Mouse (Mus musculus) gastrocnemius, adult 18-20 months (tissue): ENCODE results near the gene Tuba4a. TPM values are rescaled to one million over a fixed set of nuclear protein-coding genes. Genes with fewer than 3 reads are reported as not detected.
A peak's percentile ranks its signal among the peaks of the same experiment; 100 is the strongest.

Experiments used
- DNase-seq: peaks from one replicate; pipeline ENCODE4 v3.0.0; 2021; ENCODE audit warnings: low spot score
- total RNA-seq, 2 experiments: library from RNA; stranded (reverse); gene quantifications; 2 replicates each; pipeline ENCODE4 v1.2.3; 2021

Tuba4a gene
- total RNA-seq, 2 experiments from 2014 or later = 1,120 to 1,226 TPM

GRCm38 (mm10) chr1:75212542-75212941, 7.1 kb downstream of the Tuba4a start:
- no peak for DNase-seq

GRCm38 (mm10) chr1:75211141-75211708, 8.4 kb downstream of the Tuba4a start:
- no peak for DNase-seq

GRCm38 (mm10) chr1:75210136-75211087, 9.3 kb downstream of the Tuba4a start, which contains the start of the genes Glb1l and Stk16:
Glb1l (minus strand) TSS chr1:75210813.
Stk16 (plus strand) TSS chr1:75210838.
- peak; percentile 97 for DNase-seq

- peak; percentile 16 for DNase-seq
Measured at GRCm38 (mm10) chr1:75208967-75209678, 10.5 kb downstream of the Tuba4a start.

- no peak for DNase-seq
Measured at GRCm38 (mm10) chr1:75201236-75201635, 18.4 kb downstream of the Tuba4a start.

- no peak for DNase-seq
Measured at GRCm38 (mm10) chr1:75192452-75192851, 27.2 kb downstream of the Tuba4a start.

GRCm38 (mm10) chr1:75191622-75192402, 27.9 kb downstream of the Tuba4a start, which contains the start of the genes Ankzf1 and Atg9a:
Ankzf1 (plus strand) TSS chr1:75192151.
Atg9a (minus strand) TSS chr1:75192196.
- peak; percentile 97 for DNase-seq

- DNase-seq = no peak
Measured at GRCm38 (mm10) chr1:75191258-75191621, 28.4 kb downstream of the Tuba4a start.

- DNase-seq = no peak
Measured at GRCm38 (mm10) chr1:75190577-75190976, 29.1 kb downstream of the Tuba4a start.

GRCm38 (mm10) chr1:75187914-75188483, 31.7 kb downstream of the Tuba4a start:
- no peak for DNase-seq

GRCm38 (mm10) chr1:75187126-75187525, 32.5 kb downstream of the Tuba4a start:
- DNase-seq = no peak

GRCm38 (mm10) chr1:75185495-75185894, 34.2 kb downstream of the Tuba4a start:
- DNase-seq = no peak

- no peak for DNase-seq
Measured at GRCm38 (mm10) chr1:75182160-75182559, 37.5 kb downstream of the Tuba4a start.

GRCm38 (mm10) chr1:75181377-75181870, 38.2 kb downstream of the Tuba4a start:
- DNase-seq = no peak

GRCm38 (mm10) chr1:75180741-75181140, 38.9 kb downstream of the Tuba4a start:
- DNase-seq = no peak

- DNase-seq = peak; percentile 87
Measured at GRCm38 (mm10) chr1:75180105-75180590, 39.5 kb downstream of the Tuba4a start, which contains the start of gene Abcb6. Abcb6 (minus strand) TSS chr1:75180392.

- DNase-seq = peak; percentile 35
Measured at GRCm38 (mm10) chr1:75179334-75180104, 40.1 kb downstream of the Tuba4a start.

GRCm38 (mm10) chr1:75168472-75169464, 50.9 kb downstream of the Tuba4a start, which contains the start of gene Zfand2b:
Zfand2b (plus strand) TSS chr1:75168646.
- peak; percentile 97 for DNase-seq
